Mouse (Mus musculus): ENCODE results near the gene Hist1h2bh.

DNA sequence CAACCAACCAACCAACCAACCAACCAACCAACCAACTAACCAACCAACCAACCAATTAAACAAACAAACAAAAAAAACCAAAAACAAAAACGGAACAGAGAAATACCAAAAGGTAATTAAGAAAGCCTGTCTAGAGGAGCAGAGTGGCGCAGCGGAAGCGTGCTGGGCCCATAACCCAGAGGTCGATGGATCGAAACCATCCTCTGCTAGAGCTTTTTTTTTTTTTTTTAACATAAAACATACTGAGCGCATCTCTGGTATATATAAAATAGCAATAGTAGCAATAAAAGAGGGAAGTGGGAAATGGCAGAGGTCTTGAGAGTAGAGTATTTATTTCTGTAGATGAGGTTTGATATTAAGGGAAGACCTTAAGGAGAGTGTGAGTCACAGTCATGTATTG, 43.2 kb downstream of the Hist1h2bh start:
- TF ChIP-seq CTCF (IDR thresholded peaks at IDR 0.05; ENCODE audit: low read depth, low read length) (no peak), POLR2A (IDR thresholded peaks at IDR 0.05; ENCODE audit: extremely low read depth, insufficient read depth, low read length) (no peak)
